Mouse (Mus musculus): ENCODE measurements around the gene Tcam1.

Tcam1 gene

DNA sequence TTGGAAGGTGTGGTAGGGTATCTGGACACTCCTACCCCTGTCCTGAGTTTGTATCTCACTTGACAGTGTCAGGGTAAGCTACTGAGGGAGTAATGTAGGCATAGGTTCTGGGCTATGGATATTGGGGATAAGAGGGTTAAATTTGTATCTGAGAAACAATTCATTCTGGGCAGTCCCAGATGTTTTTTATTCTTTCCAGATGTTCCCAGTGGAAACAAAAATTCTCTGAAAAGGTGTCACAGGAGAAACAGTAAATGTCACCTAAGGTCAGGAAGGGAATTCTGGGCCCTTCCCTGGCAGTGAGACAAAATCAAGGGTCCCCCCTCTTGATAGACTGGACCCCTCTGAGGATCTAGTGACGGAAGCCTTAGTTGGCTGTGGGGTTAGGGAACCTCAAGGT is 39.9 kb downstream of the Tcam1 start:
- in situ Hi-C loops (cut with MboI, MseI), result no loop called here

DNA sequence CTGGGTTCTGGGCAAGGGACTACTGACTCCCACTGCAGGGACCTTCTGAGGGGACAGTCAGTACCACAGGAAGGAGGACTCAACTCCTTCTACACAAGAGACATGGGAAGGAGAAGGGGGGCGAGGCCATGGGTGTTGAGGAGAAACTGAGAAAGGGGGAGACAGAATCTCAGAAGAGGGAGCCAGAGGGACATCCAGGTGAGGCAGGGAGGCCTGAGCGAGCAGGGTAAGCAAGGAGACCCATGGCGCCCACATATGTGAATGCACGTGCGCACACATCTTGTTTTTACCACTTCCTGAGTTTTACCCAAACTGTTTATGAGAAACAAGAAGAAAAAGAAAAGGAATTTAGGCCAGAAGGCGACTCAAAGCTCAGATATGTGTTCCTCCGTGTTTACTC is 41.3 kb downstream of the Tcam1 start:
- in situ Hi-C loops (cut with MboI, MseI), result no loop called here

DNA sequence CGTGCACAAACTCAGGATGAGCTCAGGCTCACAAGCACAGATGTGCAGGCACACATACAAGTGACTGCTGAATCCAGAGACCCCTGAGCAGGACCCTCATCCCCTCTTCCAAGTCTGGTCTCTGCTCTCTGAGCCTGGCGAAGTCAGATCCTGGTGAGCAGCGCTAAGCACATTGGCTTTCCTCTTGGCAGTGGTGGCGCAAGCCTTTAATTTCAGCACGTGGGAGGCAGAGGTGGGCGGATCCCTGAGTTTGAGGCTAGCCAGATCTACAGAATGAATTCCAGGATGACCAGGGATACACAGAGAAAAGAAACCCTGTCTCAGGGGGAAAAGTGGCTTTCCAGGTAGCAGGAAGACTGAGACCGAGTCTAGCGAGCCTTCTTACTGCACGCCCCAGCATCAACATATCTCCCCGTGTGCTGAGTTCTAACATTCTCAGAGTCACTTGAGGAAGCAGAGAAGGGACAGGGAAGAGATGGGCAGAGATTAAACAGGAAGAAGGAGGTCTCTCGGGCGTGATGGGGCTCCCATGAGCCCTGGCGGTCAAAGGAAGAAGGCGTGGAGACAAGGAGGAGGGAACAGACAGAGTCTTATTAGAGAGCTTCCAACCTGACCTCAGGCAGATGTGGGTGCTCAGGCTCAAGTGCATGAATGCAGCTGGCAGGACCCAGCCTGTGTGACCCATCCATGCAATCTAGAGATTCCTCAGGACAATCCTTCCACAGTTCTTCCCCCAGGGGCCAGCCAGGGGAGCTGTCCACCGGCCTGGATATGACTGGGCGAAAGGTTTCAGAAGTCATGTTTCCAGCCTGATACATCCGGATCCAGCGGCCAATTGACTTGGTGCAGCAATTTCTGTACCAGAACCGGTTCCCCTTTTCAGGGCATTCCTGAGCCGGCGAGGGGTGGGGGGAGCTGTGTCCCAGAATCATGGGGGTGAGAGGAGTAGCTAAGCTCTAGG is 42.2 kb downstream of the Tcam1 start:
- in situ Hi-C loops (cut with MboI, MseI), result no loop called here

DNA sequence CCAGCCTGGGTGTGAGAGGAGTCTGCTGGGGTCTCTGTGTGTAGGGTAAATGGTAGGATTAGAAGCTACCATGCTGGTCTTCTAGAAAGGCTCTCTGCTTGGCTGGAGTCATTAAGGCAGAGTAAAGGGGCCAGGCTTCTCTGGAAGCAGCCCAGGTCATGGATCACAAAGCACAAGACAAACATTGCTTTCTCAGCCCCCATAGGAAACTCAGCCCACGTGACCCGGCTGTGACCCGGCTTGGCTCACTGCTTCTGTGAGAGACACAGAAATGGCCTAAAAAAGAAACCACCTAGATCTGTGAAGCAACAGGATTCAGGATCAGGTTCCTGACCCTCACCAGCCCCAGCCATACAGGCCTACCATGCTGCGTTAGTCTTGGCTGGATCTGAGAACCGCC is 48.4 kb downstream of the Tcam1 start:
- in situ Hi-C loops (cut with MboI, MseI), result no loop called here

DNA sequence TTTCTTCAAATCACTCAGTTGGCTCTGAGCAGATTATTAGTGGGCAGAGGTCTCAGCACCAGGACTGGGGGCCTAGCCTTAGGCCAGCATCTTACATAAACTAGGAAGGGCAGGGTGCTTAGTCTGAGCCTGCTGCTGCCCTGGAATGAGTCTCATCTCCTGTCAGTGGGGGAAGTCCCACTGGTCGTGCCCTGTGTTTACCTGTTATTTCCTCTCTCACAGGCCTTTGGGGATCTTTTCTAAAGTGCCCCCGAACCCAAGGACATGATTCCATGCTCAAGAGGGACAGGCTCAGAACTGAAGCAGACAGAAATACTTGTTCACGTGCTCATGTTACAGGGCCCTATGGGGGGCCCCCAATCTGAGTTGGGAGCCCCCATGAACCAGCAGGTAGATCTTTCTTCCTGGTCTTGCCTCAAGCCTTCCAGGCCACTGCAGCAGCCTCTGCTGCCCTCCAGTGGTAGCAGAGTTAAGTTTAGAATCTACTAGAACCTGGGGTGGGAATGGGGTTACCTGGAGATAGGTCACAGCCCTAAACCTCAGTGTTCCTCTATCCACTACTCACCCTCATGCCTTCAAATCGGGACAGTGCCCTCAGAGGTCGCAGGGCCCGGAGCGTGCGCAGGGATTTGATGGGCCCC is 49.2 kb downstream of the Tcam1 start:
- in situ Hi-C loops (cut with MboI, MseI), result no loop called here

DNA sequence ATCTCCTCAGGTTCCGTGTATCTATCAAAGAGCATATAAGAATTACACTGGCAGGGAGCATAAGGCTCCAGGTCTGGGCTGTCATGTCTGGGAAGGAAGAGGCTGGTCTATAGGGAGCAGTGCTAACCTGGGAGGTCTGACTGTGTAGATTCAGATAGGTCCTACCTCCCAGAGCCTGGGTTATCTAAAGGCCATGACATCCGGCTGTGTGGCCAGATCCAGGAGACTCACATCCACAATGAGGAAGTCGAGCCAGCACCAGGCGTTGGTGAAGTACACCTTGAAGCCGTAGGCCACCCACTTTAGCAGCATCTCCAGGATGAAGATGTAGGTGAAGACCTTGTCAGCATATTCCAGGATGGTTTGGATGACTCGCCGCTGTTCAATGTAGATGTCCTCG is 50.0 kb downstream of the Tcam1 start:
- in situ Hi-C loops (cut with MboI, MseI), result no loop called here

DNA sequence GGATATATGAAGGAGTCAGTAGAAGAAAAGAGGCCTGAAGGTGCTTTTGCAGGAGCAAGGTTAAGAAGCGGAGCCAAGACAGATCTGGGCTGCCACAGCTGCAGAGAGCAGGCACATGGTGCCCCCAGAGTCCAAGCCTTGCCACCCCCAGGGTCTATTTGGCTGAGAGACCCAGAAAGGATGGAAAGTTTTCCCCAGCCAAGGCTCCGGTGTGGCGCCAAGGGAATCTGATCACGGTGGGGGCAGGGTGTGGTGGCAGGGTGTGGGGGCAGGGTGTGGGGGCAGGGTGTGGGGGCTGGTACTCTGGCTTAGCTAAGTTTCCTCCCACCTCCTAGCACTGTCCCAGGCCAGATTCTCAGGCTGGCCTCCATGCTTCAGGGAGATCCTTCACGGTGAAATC is 52.0 kb downstream of the Tcam1 start:
- in situ Hi-C loops (cut with MboI, MseI), result no loop called here

DNA sequence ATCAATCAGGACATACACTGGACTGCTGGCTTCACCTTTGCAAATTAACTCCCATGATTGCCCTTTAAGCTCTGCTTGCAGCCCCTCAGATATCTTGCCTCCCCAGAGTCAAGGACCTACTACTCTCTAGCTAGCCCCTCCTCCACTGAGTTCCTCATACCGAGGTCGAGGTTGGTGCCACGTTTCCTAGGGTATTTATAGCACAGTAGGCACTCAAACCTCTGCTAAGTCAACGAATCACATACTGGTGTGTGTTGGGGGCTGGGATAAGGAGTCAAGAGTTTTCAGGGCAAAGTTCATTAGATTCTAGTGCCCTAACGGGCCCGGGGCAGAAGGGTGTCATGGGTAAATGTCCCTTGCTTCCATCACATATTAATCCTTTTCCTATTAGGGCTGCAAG is 52.7 kb downstream of the Tcam1 start:
- in situ Hi-C loops (cut with MboI, MseI), result no loop called here

DNA sequence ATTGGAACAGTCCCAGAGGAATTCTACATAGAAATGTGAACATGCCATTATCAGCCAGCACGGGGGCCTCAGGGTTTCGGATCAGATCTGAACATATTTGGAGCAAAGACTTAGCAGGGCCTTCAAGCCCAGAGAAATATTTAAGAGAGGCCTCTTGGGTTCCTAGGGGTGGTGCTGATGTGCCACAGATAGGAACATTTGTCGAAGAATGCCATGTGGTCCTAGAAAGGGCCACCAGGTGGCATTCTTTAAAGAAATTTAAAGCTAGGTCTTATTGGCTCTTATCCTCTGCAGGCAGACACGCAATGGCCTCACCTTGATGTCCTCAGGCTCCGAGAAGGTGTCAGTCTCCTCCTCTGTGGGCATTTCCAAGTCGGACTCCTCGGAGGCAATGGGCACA is 53.2 kb downstream of the Tcam1 start:
- in situ Hi-C loops (cut with MboI, MseI), result no loop called here

DNA sequence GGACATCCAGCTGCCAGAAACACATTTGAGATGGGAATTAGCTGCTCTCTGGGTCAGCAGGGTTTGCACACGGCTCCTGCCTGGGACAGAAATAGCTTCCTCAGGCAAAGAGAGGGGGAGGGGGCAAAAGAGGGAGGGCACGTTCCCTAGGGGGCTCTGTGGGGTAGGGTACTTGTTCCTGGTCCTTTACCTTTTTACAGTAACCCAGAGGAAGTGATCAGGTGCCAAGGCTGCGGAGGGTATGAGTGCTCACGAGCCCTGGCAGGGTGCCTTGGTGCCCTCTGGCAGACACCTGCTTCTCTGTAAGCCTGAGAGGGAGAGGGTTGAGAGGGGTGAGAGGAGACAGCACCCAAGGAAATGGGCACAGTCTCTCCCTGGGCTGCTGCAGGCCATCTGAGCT is 56.0 kb downstream of the Tcam1 start:
- in situ Hi-C loops (cut with MboI, MseI), result no loop called here

DNA sequence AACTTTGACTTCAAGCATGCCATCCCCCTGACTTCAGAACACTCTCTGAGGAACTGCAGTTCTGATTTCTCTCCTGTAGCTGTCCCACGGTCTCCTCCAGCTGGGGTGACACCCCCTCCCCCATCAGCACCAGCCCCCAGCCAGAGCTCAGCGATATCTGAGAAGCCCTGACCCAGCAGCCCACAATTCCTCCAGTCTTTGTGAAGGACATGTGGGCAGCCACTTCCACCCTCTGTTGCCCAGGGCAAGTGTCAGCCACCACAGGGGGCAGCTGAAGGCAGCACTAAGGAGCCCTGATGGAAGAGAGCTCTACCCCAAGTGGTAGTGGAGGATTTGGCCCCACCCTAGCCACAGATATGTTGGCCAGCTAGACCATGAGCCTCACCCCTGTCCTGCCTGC is 57.6 kb downstream of the Tcam1 start:
- in situ Hi-C loops (cut with MboI, MseI), result no loop called here

DNA sequence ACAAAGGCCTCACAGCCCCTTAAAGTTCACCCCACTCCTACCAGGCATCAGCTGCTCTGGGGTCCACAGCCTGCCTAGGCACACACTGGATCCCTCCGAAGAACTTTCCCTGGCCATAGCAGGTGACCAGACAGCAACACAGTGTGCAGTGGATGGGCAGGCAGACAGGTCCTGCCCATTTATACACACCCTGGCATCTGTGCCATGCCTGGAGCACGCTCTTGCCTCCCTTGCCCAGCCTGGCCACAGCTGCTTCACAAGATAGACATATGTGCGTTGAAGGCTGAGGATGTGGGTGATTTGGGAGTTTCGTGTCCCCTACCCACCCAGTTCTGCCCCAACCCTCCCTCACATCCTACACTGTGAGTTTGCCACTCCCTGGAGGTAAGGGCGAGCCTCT is 61.6 kb downstream of the Tcam1 start:
- in situ Hi-C loops (cut with MboI, MseI), result no loop called here
